Mouse (Mus musculus) hindbrain, embryonic 13.5 days (tissue): Measurements from ENCODE around the gene Syn1. TPM values are rescaled to one million over a fixed set of nuclear protein-coding genes. Genes with fewer than 3 reads are reported as not detected.
A peak's percentile ranks its signal among the peaks of the same experiment; 100 is the strongest.

Experiments used
- ATAC-seq: fragments of 200-750 bp; cut with Nextera tagmentation; 2 replicates; pipeline ENCODE4 v1.8.0; 2017; ENCODE audit warnings: moderate TSS enrichment; ENCODE audit not compliant: low FRiP score
- H3K27ac ChIP-seq: fragments of 300-500 bp; sonication (generic); 2 replicates; pipeline ENCODE4 v1.5.1; 2015; ENCODE audit warnings: inconsistent platforms, mild to moderate bottlenecking, moderate library complexity
- H3K27me3 ChIP-seq: fragments of 300-500 bp; sonication (generic); 2 replicates; pipeline ENCODE4 v1.6.1; 2015; ENCODE audit warnings: mild to moderate bottlenecking, inconsistent platforms
- H3K36me3 ChIP-seq: fragments of 300-500 bp; sonication (generic); 2 replicates; pipeline ENCODE4 v1.6.1; 2015; ENCODE audit warnings: mild to moderate bottlenecking, inconsistent platforms
- H3K4me1 ChIP-seq: fragments of 300-500 bp; sonication (generic); replicated peaks from 2 replicates; pipeline ENCODE4 v1.6.1; 2015; ENCODE audit warnings: inconsistent platforms
- H3K4me2 ChIP-seq: fragments of 300-500 bp; sonication (generic); 2 replicates; pipeline ENCODE4 v1.6.1; 2015; ENCODE audit warnings: inconsistent platforms, mild to moderate bottlenecking, moderate library complexity
- H3K4me3 ChIP-seq: fragments of 300-500 bp; sonication (generic); 2 replicates; pipeline ENCODE4 v1.5.1; 2015; ENCODE audit warnings: mild to moderate bottlenecking, inconsistent platforms
- H3K9ac ChIP-seq: fragments of 300-500 bp; sonication (generic); 2 replicates; pipeline ENCODE4 v1.6.1; 2015; ENCODE audit warnings: mild to moderate bottlenecking, inconsistent platforms
- H3K9me3 ChIP-seq: fragments of 300-500 bp; sonication (generic); 2 replicates; pipeline ENCODE4 v1.6.1; 2016; ENCODE audit warnings: inconsistent platforms
- WGBS: fragments of 180-500 bp; shearing (Covaris S2); methylation state at CpG from one replicate; pipeline ENCODE4 v1.1.7; 2015; 5-methylcytosine and 5-hydroxymethylcytosine counted together
- polyA plus RNA-seq: library from polyadenylated mRNA; unstranded; fragments of >200 nt; fragmentation: Nextera tagmentation; extraction: Ambion mirVana; gene quantifications from 2 replicates; pipeline ENCODE4 v1.2.1, GENCODE M21; 2015

Syn1 gene
- polyA plus RNA-seq, 1 experiment from 2014 or later: 39.9 TPM

GRCm38 (mm10) chrX:20915075-20915474 is 5.7 kb downstream of the Syn1 start:
- no peaks in the 10 kb centered on the region for H3K9me3 ChIP-seq
- H3K4me1 ChIP-seq: peaks cover 15% of the 10 kb centered on the region
- no peak overlapping the region for H3K9ac ChIP-seq
- no peak overlapping the region for H3K4me2 ChIP-seq
- no peak overlapping the region for H3K4me3 ChIP-seq
- no peak for ATAC-seq
- H3K36me3 ChIP-seq: peaks cover 12% of the 10 kb centered on the region
- no peak overlapping the region for H3K27ac ChIP-seq
- H3K27me3 ChIP-seq: no peaks in the 10 kb centered on the region

- 86% methylated on average over 6 of the region's 6 CpGs for WGBS
- Histone ChIP-seq H3K9me3 (no peaks in the 10 kb centered on the region), H3K4me2 (no peak overlapping the region), H3K4me1 (peaks cover 8% of the 10 kb centered on the region), H3K4me3 (no peak overlapping the region), H3K27ac (no peak overlapping the region), H3K27me3 (no peaks in the 10 kb centered on the region), H3K9ac (no peak overlapping the region), H3K36me3 (peaks cover 15% of the 10 kb centered on the region)
- no peak for ATAC-seq
These were observed 7.1 kb downstream of the Syn1 start for GRCm38 (mm10) chrX:20913726-20914125.

GRCm38 (mm10) chrX:20910074-20910473 is 10.7 kb downstream of the Syn1 start:
- no peak overlapping the region for H3K4me2 ChIP-seq
- 39% methylated on average over 3 of the region's 3 CpGs for WGBS
- no peaks in the 10 kb centered on the region for H3K4me1 ChIP-seq
- H3K27ac ChIP-seq: no peak overlapping the region
- H3K27me3 ChIP-seq: no peaks in the 10 kb centered on the region
- H3K36me3 ChIP-seq: peaks cover 19% of the 10 kb centered on the region
- H3K9me3 ChIP-seq: no peaks in the 10 kb centered on the region
- no peak for ATAC-seq
- H3K9ac ChIP-seq: no peak overlapping the region
- H3K4me3 ChIP-seq: no peak overlapping the region

- H3K4me3 ChIP-seq: no peak overlapping the region
- H3K4me1 ChIP-seq: no peaks in the 10 kb centered on the region
- no peaks in the 10 kb centered on the region for H3K36me3 ChIP-seq
- H3K27ac ChIP-seq: no peak overlapping the region
- no peak for ATAC-seq
- no peaks in the 10 kb centered on the region for H3K27me3 ChIP-seq
- WGBS: 25% methylated on average over 3 of the region's 3 CpGs
- no peak overlapping the region for H3K4me2 ChIP-seq
- H3K9ac ChIP-seq: no peak overlapping the region
- H3K9me3 ChIP-seq: no peaks in the 10 kb centered on the region
These were observed 45.6 kb downstream of the Syn1 start for GRCm38 (mm10) chrX:20875241-20875640.

- Histone ChIP-seq H3K4me3 (no peak overlapping the region), H3K9me3 (no peaks in the 10 kb centered on the region), H3K27me3 (no peaks in the 10 kb centered on the region), H3K4me2 (no peak overlapping the region), H3K9ac (no peak overlapping the region), H3K4me1 (no peaks in the 10 kb centered on the region), H3K27ac (no peak overlapping the region), H3K36me3 (no peaks in the 10 kb centered on the region)
- 34% methylated on average over 11 of the region's 11 CpGs for WGBS
- no peak for ATAC-seq
These were observed 47.8 kb downstream of the Syn1 start for GRCm38 (mm10) chrX:20872928-20873500.

- no peak within 1 kb of the TSS for H3K9ac ChIP-seq
- no peak within 1 kb of the TSS for H3K4me3 ChIP-seq
- 12% methylated on average over 18 of the region's 18 CpGs for WGBS
- no peaks in the 10 kb centered on the region for H3K4me1 ChIP-seq
- no peaks in the 10 kb centered on the region for H3K36me3 ChIP-seq
- H3K4me2 ChIP-seq: peak within 1 kb of the TSS; percentile 29
- no peaks in the 10 kb centered on the region for H3K27me3 ChIP-seq
- H3K27ac ChIP-seq: no peak within 1 kb of the TSS
- no peaks in the 10 kb centered on the region for H3K9me3 ChIP-seq
- no peak for ATAC-seq
These were observed 50.8 kb downstream of the Syn1 start, which contains the start of gene Timp1 for GRCm38 (mm10) chrX:20869962-20870513. Gene Timp1 (plus strand): TSS chrX:20870166.

- Histone ChIP-seq H3K27ac (no peak overlapping the region), H3K9ac (no peak overlapping the region), H3K4me1 (no peaks in the 10 kb centered on the region), H3K36me3 (no peaks in the 10 kb centered on the region), H3K9me3 (no peaks in the 10 kb centered on the region), H3K4me3 (no peak overlapping the region), H3K4me2 (no peak overlapping the region), H3K27me3 (no peaks in the 10 kb centered on the region)
- ATAC-seq: no peak
- 66% methylated on average over 1 of the region's 1 CpGs for WGBS
These were observed 51.6 kb downstream of the Syn1 start for GRCm38 (mm10) chrX:20869203-20869602.

GRCm38 (mm10) chrX:20868091-20868490 is 52.7 kb downstream of the Syn1 start:
- H3K9ac ChIP-seq: no peak overlapping the region
- no peak overlapping the region for H3K27ac ChIP-seq
- no peak for ATAC-seq
- no peaks in the 10 kb centered on the region for H3K4me1 ChIP-seq
- H3K36me3 ChIP-seq: peaks cover 5% of the 10 kb centered on the region; the same call in 1 of the 2 replicates
- no peaks in the 10 kb centered on the region for H3K27me3 ChIP-seq
- H3K4me3 ChIP-seq: no peak overlapping the region
- no peaks in the 10 kb centered on the region for H3K9me3 ChIP-seq
- WGBS: 76% methylated on average over 4 of the region's 4 CpGs
- no peak overlapping the region for H3K4me2 ChIP-seq

- no peak overlapping the region for H3K27ac ChIP-seq
- 87% methylated on average over 9 of the region's 9 CpGs for WGBS
- H3K9me3 ChIP-seq: no peaks in the 10 kb centered on the region
- 0 out of 2 replicates have a peak, but pooled peaks cover 5% of the 10 kb centered on the region for H3K4me1 ChIP-seq
- no peak for ATAC-seq
- H3K4me3 ChIP-seq: no peak overlapping the region
- H3K27me3 ChIP-seq: no peaks in the 10 kb centered on the region
- H3K9ac ChIP-seq: no peak overlapping the region
- peaks cover 25% of the 10 kb centered on the region for H3K36me3 ChIP-seq
- no peak overlapping the region for H3K4me2 ChIP-seq
These were observed 57.4 kb downstream of the Syn1 start for GRCm38 (mm10) chrX:20863161-20864101.

GRCm38 (mm10) chrX:20862105-20863065 is 58.4 kb downstream of the Syn1 start:
- Histone ChIP-seq H3K4me2 (no peak overlapping the region), H3K9ac (no peak overlapping the region), H3K4me3 (no peak overlapping the region), H3K4me1 (0 out of 2 replicates have a peak, but pooled peaks cover 5% of the 10 kb centered on the region), H3K9me3 (no peaks in the 10 kb centered on the region), H3K27ac (no peak overlapping the region), H3K27me3 (no peaks in the 10 kb centered on the region), H3K36me3 (peaks cover 30% of the 10 kb centered on the region)
- 0 out of 2 replicates have a peak, but pooled peaks have one; percentile 12 for ATAC-seq
- WGBS: 51% methylated on average over 29 of the region's 29 CpGs

- Histone ChIP-seq H3K27ac (no peak overlapping the region), H3K4me3 (no peak overlapping the region), H3K27me3 (no peaks in the 10 kb centered on the region), H3K36me3 (peaks cover 30% of the 10 kb centered on the region), H3K9me3 (no peaks in the 10 kb centered on the region), H3K9ac (no peak overlapping the region), H3K4me2 (no peak overlapping the region), H3K4me1 (0 out of 2 replicates have a peak, but pooled peaks cover 5% of the 10 kb centered on the region)
- no peak for ATAC-seq
- WGBS: 71% methylated on average over 5 of the region's 5 CpGs
These were observed 59.2 kb downstream of the Syn1 start for GRCm38 (mm10) chrX:20861453-20862104.
